Mouse (Mus musculus): ENCODE data around the gene Slc38a2.

GRCm38 (mm10) chr15:96734423-96734822 is 34.9 kb upstream of the Slc38a2 start:
- TF ChIP-seq POLR2A (IDR thresholded peaks at IDR 0.05; ENCODE audit: extremely low read depth, insufficient read depth, low read length) (no peak), CTCF (IDR thresholded peaks at IDR 0.05; ENCODE audit: extremely low read depth, insufficient read depth, low read length) (no peak)
